Mouse (Mus musculus): ENCODE measurements around the gene Ralgps2. TPM values are rescaled to one million over a fixed set of nuclear protein-coding genes. Genes with fewer than 3 reads are reported as not detected.

The Ralgps2 gene
- polyA plus RNA-seq, 1 experiment from 2014 or later = 13.1 TPM

DNA sequence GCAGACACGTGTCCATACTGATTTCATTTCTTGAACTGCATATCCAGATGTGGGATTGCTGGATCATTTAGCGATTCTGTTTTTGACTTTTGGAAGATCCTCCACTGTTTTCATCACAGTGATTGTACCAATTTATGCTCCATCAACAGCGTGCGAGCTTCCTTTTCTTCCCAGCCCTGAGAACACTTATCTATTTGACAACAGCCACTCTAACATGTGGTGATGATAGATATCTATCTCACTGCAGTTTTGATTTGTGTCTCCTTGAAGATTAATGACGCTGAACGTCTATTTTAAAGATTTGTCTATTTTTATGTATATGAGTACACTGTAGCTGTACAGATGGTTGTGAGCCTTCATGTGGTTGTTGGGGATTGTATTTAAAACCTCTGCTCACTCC is 34.4 kb upstream of the Ralgps2 start:
- Histone ChIP-seq H3K36me3 (ENCODE audit: control insufficient read depth, insufficient read depth) (no peaks in the 10 kb centered on the region), H3K27me3 (ENCODE audit: control insufficient read depth, insufficient read depth, low read depth, low read length) (no peaks in the 10 kb centered on the region), H3K9me3 (replicated peaks; ENCODE audit: control insufficient read depth, low read length) (no peaks in the 10 kb centered on the region), H3K4me2 (ENCODE audit: low read depth, low read length) (no peak overlapping the region), H3K4me1 (ENCODE audit: control insufficient read depth, low read depth, low read length) (peaks cover 12% of the 10 kb centered on the region), H3K9ac (ENCODE audit: low read depth, low read length) (no peak overlapping the region), H3K4me3 (ENCODE audit: low read depth, low read length) (no peak overlapping the region), H3K27ac (ENCODE audit: low read length) (no peak overlapping the region)
- ATAC-seq (ENCODE audit: low read depth) = no peak
- WGBS (ENCODE audit: insufficient replicate concordance) = 48% methylated on average over 6 of the region's 6 CpGs

DNA sequence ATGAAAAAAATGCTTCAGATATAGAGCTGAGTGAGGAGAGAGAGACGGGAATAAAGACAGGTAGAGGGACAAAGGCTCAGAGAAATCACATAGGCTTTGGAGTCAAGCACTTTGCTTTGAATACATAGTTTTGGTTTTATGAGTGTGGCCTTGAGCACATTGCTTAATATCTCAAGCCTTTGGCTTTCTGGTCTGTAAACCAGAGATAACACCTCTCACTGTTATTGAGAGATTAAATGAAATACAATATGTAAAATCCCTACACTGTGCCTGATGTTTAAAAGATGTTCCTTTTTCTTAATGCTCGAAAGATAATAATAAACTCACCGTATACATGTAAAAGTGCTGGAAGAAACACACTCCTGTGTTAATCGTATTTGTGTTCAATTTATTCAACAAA is 33.0 kb upstream of the Ralgps2 start:
- Histone ChIP-seq H3K4me2 (ENCODE audit: low read depth, low read length) (no peak overlapping the region), H3K27ac (ENCODE audit: low read length) (no peak overlapping the region), H3K9me3 (replicated peaks; ENCODE audit: control insufficient read depth, low read length) (no peaks in the 10 kb centered on the region), H3K4me1 (ENCODE audit: control insufficient read depth, low read depth, low read length) (peaks cover 12% of the 10 kb centered on the region), H3K36me3 (ENCODE audit: control insufficient read depth, insufficient read depth) (no peaks in the 10 kb centered on the region), H3K4me3 (ENCODE audit: low read depth, low read length) (no peak overlapping the region), H3K27me3 (ENCODE audit: control insufficient read depth, insufficient read depth, low read depth, low read length) (no peaks in the 10 kb centered on the region), H3K9ac (ENCODE audit: low read depth, low read length) (no peak overlapping the region)
- WGBS (ENCODE audit: insufficient replicate concordance) = 60% methylated on average over 4 of the region's 4 CpGs
- no peak for ATAC-seq (ENCODE audit: low read depth)

DNA sequence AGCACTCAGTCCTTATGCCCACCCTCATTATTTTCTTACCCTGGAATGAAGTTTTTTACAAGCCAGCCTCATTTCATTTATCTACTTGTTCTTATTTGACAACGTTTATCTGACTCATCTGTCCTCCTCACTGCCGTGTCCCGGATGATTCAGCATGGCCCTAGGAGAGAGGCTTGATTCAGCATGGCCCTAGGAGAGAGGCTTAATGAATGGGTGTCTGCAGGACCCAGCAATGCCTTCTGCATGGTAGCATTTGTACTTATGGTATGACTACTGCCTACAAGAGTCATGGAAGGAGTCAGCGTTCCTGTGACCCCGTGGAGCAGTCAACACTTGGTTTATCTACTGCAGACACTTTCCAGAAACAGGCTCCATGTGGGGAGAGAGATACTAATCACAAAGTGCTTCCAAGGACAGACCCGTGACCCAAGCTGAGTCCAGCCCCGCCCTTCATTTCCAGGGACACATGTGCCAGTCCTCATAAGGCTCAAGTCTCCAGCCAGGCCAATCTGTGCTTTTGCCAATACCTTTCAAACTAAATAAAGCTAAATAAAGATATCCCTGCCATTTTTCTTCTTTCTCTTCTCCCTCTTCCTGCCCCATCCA is 31.9 kb upstream of the Ralgps2 start:
- H3K27ac ChIP-seq (ENCODE audit: low read length) = no peak overlapping the region
- WGBS (ENCODE audit: insufficient replicate concordance) = 42% methylated on average over 7 of the region's 7 CpGs

DNA sequence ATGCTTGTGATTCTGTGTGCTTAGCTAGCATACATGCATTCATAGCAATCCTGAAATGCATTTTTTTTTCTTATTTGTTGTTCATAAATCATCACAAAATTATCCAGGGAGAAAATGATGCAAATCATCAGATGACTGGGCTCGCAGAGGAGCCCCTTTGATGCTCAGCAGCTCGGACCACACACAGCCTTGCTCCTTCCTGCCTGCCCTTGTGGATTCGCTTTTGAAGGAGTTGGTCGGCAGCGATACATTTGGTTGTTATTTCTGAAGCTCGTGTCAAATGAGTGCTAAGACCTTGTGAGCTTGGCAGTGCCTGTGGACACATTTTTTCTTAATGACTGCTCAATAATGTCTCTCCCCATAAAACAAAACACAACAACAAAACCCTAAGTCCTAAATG is 31.2 kb upstream of the Ralgps2 start:
- Histone ChIP-seq H3K27me3 (ENCODE audit: control insufficient read depth, insufficient read depth, low read depth, low read length) (no peaks in the 10 kb centered on the region), H3K4me3 (ENCODE audit: low read depth, low read length) (no peak overlapping the region), H3K36me3 (ENCODE audit: control insufficient read depth, insufficient read depth) (no peaks in the 10 kb centered on the region), H3K4me1 (ENCODE audit: control insufficient read depth, low read depth, low read length) (peaks cover 12% of the 10 kb centered on the region), H3K9ac (ENCODE audit: low read depth, low read length) (no peak overlapping the region), H3K9me3 (replicated peaks; ENCODE audit: control insufficient read depth, low read length) (no peaks in the 10 kb centered on the region), H3K4me2 (ENCODE audit: low read depth, low read length) (no peak overlapping the region), H3K27ac (ENCODE audit: low read length) (no peak overlapping the region)
- 75% methylated on average over 6 of the region's 6 CpGs for WGBS (ENCODE audit: insufficient replicate concordance)
- no peak for ATAC-seq (ENCODE audit: low read depth)

More for the DNA sequence above, 31.9 kb upstream of the Ralgps2 start:
- Histone ChIP-seq H3K27me3 (ENCODE audit: control insufficient read depth, insufficient read depth, low read depth, low read length) (no peaks in the 10 kb centered on the region), H3K36me3 (ENCODE audit: control insufficient read depth, insufficient read depth) (no peaks in the 10 kb centered on the region), H3K4me3 (ENCODE audit: low read depth, low read length) (no peak overlapping the region), H3K4me2 (ENCODE audit: low read depth, low read length) (no peak overlapping the region), H3K9me3 (replicated peaks; ENCODE audit: control insufficient read depth, low read length) (no peaks in the 10 kb centered on the region), H3K4me1 (ENCODE audit: control insufficient read depth, low read depth, low read length) (peaks cover 12% of the 10 kb centered on the region), H3K9ac (ENCODE audit: low read depth, low read length) (no peak overlapping the region)
- ATAC-seq (ENCODE audit: low read depth) = peak; percentile 36

DNA sequence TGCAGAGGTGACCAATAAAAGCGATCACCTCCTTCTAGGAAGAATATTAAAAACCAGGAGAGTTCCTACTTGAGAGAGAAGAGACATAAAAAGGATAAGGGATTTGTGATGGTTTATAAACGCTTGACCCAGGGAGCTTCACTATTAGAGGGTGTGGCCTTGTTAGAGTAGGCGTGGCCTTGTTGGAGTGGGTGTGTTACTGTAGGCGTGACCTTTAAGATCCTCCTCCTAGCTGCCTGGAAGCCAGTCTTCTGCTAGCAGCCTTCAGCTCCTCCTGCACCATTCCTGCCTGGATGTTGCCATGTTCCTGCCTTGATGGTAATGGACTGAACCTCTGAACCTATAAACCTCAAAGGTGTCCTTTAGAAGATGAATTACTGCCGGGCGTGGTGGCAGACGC is 28.7 kb upstream of the Ralgps2 start:
- 56% methylated on average over 7 of the region's 7 CpGs for WGBS (ENCODE audit: insufficient replicate concordance)
- Histone ChIP-seq H3K36me3 (ENCODE audit: control insufficient read depth, insufficient read depth) (no peaks in the 10 kb centered on the region), H3K4me3 (ENCODE audit: low read depth, low read length) (no peak overlapping the region), H3K9ac (ENCODE audit: low read depth, low read length) (no peak overlapping the region), H3K4me1 (ENCODE audit: control insufficient read depth, low read depth, low read length) (peaks cover 12% of the 10 kb centered on the region), H3K27me3 (ENCODE audit: control insufficient read depth, insufficient read depth, low read depth, low read length) (no peaks in the 10 kb centered on the region), H3K9me3 (replicated peaks; ENCODE audit: control insufficient read depth, low read length) (no peaks in the 10 kb centered on the region), H3K4me2 (ENCODE audit: low read depth, low read length) (no peak overlapping the region), H3K27ac (ENCODE audit: low read length) (no peak overlapping the region)
- ATAC-seq (ENCODE audit: low read depth) = peak; percentile 77

DNA sequence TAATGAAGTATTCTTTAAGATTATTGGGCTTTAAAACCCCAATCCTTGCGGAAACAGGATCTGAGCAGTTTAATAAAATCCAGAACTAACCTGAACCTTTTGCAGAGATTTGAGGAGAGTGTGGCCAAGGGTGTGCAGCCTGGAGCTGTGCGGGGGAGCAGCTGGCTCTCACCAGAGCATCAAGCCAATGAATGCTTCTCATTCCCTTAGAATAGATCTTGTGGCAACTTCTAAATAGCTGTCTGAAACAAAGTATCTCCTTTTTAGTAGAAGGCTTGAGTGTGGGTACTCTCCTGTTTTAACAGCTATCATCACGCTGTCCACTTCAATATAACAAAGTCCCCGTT is 25.1 kb upstream of the Ralgps2 start:
- H3K36me3 ChIP-seq (ENCODE audit: control insufficient read depth, insufficient read depth) = no peaks in the 10 kb centered on the region
- no peaks in the 10 kb centered on the region for H3K27me3 ChIP-seq (ENCODE audit: control insufficient read depth, insufficient read depth, low read depth, low read length)
- no peak overlapping the region for H3K27ac ChIP-seq (ENCODE audit: low read length)
- H3K4me3 ChIP-seq (ENCODE audit: low read depth, low read length) = no peak overlapping the region
- H3K4me2 ChIP-seq (ENCODE audit: low read depth, low read length) = no peak overlapping the region
- no peak overlapping the region for H3K9ac ChIP-seq (ENCODE audit: low read depth, low read length)
- WGBS (ENCODE audit: insufficient replicate concordance) = 54% methylated on average over 4 of the region's 4 CpGs
- H3K4me1 ChIP-seq (ENCODE audit: control insufficient read depth, low read depth, low read length) = no peaks in the 10 kb centered on the region
- no peaks in the 10 kb centered on the region for H3K9me3 ChIP-seq (replicated peaks; ENCODE audit: control insufficient read depth, low read length)
- no peak for ATAC-seq (ENCODE audit: low read depth)

DNA sequence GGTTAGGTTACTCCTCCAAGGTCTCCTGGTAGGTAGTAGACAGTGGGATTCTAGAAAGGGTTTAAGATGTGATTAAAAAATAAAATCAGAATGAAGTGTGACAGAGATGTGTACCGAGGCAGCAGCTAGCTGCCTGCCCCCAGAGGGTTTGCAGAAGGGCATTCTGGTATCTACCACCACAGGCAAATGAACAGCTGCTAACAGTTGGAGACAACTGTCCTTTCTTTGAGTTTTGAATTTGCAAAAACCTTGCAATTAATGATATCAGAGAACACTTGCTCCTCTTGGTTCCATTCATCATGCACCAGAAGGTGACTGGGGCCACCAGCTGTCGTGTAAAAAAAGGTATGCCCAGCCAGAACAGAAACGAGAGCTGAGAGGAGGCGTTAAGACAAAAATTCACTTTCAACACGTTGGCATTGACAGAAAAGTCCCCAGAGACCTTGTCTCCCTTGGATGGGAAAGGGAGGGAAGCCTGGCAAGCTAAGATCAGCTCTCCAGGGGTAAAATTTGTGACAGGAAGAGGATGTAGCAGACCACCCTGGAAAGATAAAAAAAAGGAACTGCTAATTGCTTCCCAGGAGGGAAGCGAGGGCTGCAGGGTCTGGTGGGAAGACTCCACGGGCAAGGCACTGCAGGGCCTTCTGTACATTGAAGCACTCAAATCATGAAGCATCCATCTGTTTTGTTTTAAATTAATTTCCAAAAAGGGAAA is 24.6 kb upstream of the Ralgps2 start:
- Histone ChIP-seq H3K4me1 (ENCODE audit: control insufficient read depth, low read depth, low read length) (no peaks in the 10 kb centered on the region), H3K27ac (ENCODE audit: low read length) (no peak overlapping the region), H3K4me3 (ENCODE audit: low read depth, low read length) (no peak overlapping the region), H3K4me2 (ENCODE audit: low read depth, low read length) (no peak overlapping the region), H3K27me3 (ENCODE audit: control insufficient read depth, insufficient read depth, low read depth, low read length) (no peaks in the 10 kb centered on the region), H3K36me3 (ENCODE audit: control insufficient read depth, insufficient read depth) (no peaks in the 10 kb centered on the region), H3K9ac (ENCODE audit: low read depth, low read length) (no peak overlapping the region), H3K9me3 (replicated peaks; ENCODE audit: control insufficient read depth, low read length) (no peaks in the 10 kb centered on the region)
- no peak for ATAC-seq (ENCODE audit: low read depth)
- 17% methylated on average over 7 of the region's 7 CpGs for WGBS (ENCODE audit: insufficient replicate concordance)

DNA sequence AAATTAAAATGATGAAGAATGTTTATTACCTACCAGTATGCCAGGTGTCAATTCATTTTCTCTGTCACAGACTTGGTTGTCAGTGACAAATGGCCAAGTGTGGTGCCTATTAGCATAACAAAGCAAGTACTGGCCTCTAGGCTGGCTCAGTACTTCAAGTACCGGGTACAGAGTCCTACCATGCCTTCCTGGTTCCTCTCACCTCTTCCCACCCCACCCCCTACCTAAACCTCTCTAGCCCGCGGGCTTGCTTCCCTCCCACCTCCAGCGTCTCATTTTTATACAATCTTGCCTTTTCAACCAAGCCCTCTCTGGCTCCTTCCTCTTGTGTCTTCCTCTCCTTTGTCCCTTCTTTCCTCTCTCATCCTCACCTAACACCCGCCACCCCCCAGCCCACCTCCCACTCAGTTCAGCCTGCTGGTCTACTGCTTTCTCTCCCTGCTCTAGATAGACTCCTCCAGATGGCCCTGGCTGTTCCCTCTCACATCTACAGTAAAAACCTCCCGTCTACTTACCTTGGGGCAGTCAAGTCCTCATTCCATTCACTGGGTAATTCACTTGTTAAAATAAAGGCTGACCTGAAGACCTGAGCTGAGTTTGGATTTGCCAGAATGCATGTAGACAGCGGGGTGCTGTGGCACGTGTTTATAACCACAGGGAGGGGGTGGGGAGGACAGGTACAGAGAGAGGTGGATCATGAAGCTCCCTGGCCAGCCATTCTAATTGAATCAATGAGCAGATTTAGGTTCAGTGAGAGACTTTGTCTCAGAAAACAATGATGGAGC is 22.2 kb upstream of the Ralgps2 start:
- H3K4me2 ChIP-seq (ENCODE audit: low read depth, low read length) = no peak overlapping the region
- H3K27ac ChIP-seq (ENCODE audit: low read length) = no peak overlapping the region
- no peaks in the 10 kb centered on the region for H3K27me3 ChIP-seq (ENCODE audit: control insufficient read depth, insufficient read depth, low read depth, low read length)
- H3K36me3 ChIP-seq (ENCODE audit: control insufficient read depth, insufficient read depth) = no peaks in the 10 kb centered on the region
- H3K4me1 ChIP-seq (ENCODE audit: control insufficient read depth, low read depth, low read length) = peaks cover 2% of the 10 kb centered on the region; the same call in 1 of the 2 replicates
- H3K9me3 ChIP-seq (replicated peaks; ENCODE audit: control insufficient read depth, low read length) = no peaks in the 10 kb centered on the region
- WGBS (ENCODE audit: insufficient replicate concordance) = 51% methylated on average over 8 of the region's 8 CpGs
- ATAC-seq (ENCODE audit: low read depth) = no peak
- no peak overlapping the region for H3K9ac ChIP-seq (ENCODE audit: low read depth, low read length)
- H3K4me3 ChIP-seq (ENCODE audit: low read depth, low read length) = no peak overlapping the region

DNA sequence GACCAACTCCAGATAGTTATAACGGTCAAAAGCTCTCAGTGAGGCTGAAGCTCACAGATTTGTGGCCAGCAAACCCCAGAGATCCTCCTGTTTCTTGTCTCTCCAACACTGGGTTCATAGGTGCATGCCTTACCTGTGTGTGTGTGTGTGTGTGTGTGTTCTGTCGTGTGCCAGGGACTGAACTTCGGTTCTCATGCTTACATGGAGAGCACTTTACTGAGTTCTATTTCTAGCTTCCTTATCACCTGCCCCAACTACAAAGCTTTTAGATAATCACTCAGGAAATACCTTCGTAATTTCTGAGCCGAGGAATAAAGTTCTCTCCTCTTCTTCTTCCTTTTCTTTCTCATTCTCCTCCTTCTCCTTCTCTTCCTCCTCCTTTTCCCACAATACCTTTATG is 19.6 kb upstream of the Ralgps2 start:
- H3K4me3 ChIP-seq (ENCODE audit: low read depth, low read length) = no peak overlapping the region
- H3K4me2 ChIP-seq (ENCODE audit: low read depth, low read length) = no peak overlapping the region
- H3K36me3 ChIP-seq (ENCODE audit: control insufficient read depth, insufficient read depth) = no peaks in the 10 kb centered on the region
- H3K9me3 ChIP-seq (replicated peaks; ENCODE audit: control insufficient read depth, low read length) = no peaks in the 10 kb centered on the region
- no peak overlapping the region for H3K27ac ChIP-seq (ENCODE audit: low read length)
- no peaks in the 10 kb centered on the region for H3K27me3 ChIP-seq (ENCODE audit: control insufficient read depth, insufficient read depth, low read depth, low read length)
- ATAC-seq (ENCODE audit: low read depth) = no peak
- H3K9ac ChIP-seq (ENCODE audit: low read depth, low read length) = no peak overlapping the region
- 19% methylated on average over 5 of the region's 5 CpGs for WGBS (ENCODE audit: insufficient replicate concordance)
- peaks cover 9% of the 10 kb centered on the region for H3K4me1 ChIP-seq (ENCODE audit: control insufficient read depth, low read depth, low read length)

Data from liver, embryonic 16.5 days (tissue).